Mouse (Mus musculus): ENCODE results near the gene Gm21964. TPM values are rescaled to one million over a fixed set of nuclear protein-coding genes. Genes with fewer than 3 reads are reported as not detected.

Gene Gm21964
- not detected for total RNA-seq (2021)
- long read RNA-seq, experiment 1, result 0 reads
- long read RNA-seq, experiment 2, result 0 reads

DNA sequence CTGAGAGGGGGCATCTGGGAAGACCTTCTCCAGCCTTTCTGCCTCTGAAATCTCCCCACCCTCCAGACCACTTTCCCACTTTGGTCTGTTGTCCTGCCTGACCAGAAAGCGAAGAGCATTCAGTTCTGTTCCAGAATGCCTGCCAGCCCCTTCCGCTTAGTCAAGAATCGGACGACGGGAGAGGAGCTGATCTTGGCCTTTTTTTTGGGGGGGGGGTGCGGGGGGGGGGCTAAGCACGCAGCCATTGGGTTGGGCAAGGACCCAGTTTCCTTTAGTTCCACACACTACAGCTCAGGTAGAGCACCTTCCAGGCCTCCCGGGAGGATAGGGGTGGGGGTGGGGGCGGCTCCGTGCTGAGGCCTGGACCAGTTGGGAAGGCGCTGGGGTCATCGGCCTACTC, at the start of gene Gm21964:
Gm21964 (plus strand) TSS at position 301 of the 400 bp plus-strand sequence.
- no peak for DNase-seq (ENCODE audit: low spot score in 2 of 2)

DNA sequence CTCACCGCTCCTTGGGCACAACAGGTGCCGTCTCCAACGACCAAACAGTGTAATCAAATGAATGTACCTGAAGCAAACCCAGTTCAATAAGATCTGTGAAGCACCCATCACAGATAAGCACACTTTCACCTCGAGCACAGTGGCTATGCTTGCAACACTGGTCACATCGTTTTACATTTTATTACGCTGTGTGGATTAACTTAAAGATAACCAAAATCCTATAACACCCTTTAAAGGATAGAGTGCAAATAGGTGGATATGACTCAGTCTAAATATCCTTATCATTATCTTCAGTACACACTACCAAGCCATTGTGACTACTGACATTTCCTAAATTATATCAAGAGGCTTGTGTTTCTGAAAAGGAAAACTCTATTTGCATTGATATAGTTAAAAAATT, 49.8 kb upstream of the Gm21964 start:
- no peak for DNase-seq (ENCODE audit: low spot score in 2 of 2)

GRCm38 (mm10) chr8:110058207-110058606, 42.8 kb upstream of the Gm21964 start:
- DNase-seq (ENCODE audit: low spot score in 2 of 2), result no peak

GRCm38 (mm10) chr8:110064161-110064560, 36.8 kb upstream of the Gm21964 start:
- no peak for DNase-seq (ENCODE audit: low spot score in 2 of 2)

- DNase-seq (ENCODE audit: low spot score in 2 of 2), result no peak
Observed at GRCm38 (mm10) chr8:110064606-110065365, 36.2 kb upstream of the Gm21964 start.

- no peak for DNase-seq (ENCODE audit: low spot score in 2 of 2)
Observed at GRCm38 (mm10) chr8:110065676-110066075, 35.3 kb upstream of the Gm21964 start.

- no peak for DNase-seq (ENCODE audit: low spot score in 2 of 2)
Observed at GRCm38 (mm10) chr8:110069706-110070105, 31.3 kb upstream of the Gm21964 start.

DNA sequence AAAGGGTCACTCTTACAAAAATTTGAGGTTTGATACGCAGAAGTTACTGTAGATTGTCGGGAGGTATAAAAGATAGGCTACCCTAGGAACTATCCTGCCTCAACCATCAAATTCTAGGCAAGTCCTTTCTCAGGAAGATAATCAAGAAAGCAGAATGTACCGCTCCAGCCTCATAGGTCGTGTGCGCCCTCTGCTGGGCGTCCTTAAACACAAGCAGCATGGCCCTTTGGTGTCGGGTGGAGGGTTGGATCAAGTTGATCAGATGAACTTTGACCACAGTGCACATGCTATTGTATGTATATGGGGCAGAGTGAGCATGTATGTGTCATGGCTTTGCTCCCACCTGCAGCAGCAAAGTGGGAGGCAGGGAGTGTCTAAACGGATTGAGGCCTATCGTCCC, 29.4 kb upstream of the Gm21964 start:
- peak in 1 of 2 experiments; percentile 25 for DNase-seq (ENCODE audit: low spot score in 2 of 2)

DNA sequence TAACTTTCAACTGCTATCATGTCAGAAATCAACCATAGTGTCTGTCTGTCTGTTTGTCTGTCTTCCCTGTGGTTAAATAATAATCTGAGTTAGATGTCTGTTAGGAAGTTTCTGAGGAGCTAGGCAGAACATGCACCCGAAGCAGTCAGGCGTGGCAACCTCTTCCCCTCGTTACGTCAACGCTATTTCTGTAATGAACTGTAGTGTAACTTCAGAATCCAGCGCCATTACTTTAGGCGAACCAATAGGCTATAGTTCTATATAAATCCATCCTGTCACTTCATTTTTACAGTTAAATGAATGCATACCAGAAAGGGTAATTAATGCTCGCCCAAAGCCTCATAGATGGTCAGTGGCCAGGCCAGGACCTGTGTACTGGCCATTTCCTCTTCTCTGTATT, 26.5 kb upstream of the Gm21964 start:
- no peak for DNase-seq (ENCODE audit: low spot score in 2 of 2)

DNA sequence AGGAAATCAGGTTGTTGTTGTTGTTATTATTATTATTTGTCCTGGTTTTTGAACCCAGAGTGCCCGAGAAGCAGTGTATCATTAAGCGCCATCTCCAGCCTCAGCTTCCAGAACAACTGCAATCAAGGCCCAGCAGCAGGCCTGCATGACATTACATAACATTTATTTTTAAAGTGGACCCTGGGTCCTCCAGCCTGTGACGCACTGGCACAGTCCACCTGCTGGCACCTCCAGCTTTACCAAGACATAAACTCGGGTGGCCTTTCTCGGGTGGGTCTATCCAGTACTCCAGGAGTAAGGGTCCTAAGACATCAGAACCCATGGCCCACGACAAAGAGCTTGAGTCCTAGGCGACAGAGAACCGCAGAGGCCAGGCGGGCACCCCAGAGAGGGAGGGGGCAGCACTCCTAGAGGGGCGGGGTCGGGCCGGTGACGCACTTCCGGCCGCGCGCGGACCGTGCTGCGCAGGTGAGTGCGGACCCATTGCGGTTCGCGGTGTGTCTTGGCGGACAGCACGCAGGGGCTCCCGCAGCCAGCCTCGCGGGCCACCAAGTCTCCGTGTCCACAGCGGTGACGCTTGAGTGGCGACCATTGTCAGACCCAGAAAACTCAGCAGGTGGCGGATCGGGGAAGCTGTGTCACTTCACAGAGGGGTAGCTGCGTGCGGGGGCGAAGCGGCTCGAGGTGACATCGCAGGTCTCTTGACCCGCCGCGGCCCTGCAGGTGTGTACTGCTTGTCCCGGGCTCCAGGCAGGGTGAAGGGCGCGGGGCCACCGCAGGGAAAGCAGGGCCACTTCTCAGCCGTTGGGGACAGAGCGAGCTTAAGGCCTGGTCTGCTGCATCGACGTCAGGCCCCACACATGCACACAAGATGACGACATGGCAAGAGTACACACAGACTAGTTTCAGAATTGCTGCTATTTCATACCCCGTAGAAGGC, 21.5 kb upstream of the Gm21964 start, which contains the start of gene Zfp612:
Zfp612 (plus strand) TSS at position 465 of the 940 bp plus-strand sequence.
- DNase-seq (ENCODE audit: low spot score in 2 of 2), result peak; percentile 18 to 31

GRCm38 (mm10) chr8:110082416-110083105, 18.4 kb upstream of the Gm21964 start:
- DNase-seq (ENCODE audit: low spot score in 2 of 2), result no peak

DNA sequence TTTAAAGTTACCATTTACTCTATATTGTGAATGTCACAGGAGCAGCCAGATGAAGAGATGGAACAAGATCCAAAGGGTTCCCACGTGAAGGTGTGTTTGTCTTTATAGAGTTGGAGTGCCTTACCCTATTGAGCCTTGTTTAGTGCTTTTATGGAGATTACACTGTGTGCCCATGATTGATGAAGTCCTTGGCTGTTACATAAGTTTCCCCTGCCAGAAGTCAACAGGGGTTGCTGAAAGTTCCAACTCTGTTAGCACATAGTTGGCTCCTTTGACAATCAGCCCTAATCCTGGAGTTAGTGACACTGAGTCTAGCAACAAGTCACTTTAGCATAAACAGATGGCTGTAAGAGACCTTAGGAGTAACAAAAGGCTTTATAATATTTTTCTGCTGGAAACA, 9.1 kb upstream of the Gm21964 start:
- DNase-seq (ENCODE audit: low spot score in 2 of 2), result no peak

DNA sequence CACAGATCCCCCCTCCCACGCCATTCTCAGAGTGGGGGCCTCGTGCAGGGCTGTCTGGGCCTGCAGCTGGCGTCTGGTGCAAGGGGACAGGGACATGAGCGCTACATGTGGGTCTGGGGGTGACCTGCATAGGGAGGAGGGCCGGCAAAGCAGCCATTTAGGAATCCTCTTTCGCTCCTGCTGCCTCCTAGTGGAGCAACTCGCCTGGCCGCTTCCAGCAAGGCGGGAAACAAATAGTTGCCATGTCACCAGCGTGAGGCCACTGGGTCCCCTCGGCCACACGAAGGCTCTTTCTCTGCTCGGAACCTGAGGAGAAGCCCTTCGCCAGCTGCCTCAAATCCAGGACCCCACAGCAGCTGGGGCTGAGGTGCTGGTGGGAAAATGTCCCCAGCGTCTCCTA, 669 bp downstream of the Gm21964 start:
- DNase-seq (ENCODE audit: low spot score in 2 of 2), result no peak

- no peak for DNase-seq (ENCODE audit: low spot score in 2 of 2)
Observed at GRCm38 (mm10) chr8:110102653-110103052, 1.6 kb downstream of the Gm21964 start, which contains the start of gene Gm17720. Gene Gm17720 (minus strand): TSS chr8:110102753.

GRCm38 (mm10) chr8:110119715-110120114, 18.7 kb downstream of the Gm21964 start:
- no peak for DNase-seq (ENCODE audit: low spot score in 2 of 2)

- DNase-seq (ENCODE audit: low spot score in 2 of 2), result peak; percentile 39 to 48
Observed at GRCm38 (mm10) chr8:110130537-110130936, 29.5 kb downstream of the Gm21964 start.

DNA sequence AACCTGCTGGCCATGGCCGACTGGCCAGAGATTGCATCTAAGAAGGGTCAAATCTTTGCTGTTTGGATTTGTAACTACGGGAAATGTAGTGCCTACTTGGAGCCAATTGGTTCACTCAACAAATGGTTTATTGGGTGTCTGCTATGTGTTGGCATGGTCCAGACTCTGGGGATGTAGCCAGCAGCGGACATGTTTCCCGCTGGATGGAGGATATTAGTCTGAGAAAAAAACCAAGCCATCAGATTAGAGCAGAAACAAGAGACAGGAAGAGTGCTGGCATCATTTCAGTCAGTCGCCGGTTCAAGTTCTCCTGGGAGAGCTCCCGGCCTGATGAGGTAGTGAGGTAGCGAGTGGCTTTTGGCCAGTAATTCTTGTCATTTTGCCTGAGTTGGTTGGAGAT, 33.2 kb downstream of the Gm21964 start:
- DNase-seq (ENCODE audit: low spot score in 2 of 2), result no peak

- DNase-seq (ENCODE audit: low spot score in 2 of 2), result no peak
Observed at GRCm38 (mm10) chr8:110135515-110135914, 34.5 kb downstream of the Gm21964 start.

GRCm38 (mm10) chr8:110140156-110140555, 39.1 kb downstream of the Gm21964 start:
- DNase-seq (ENCODE audit: low spot score in 2 of 2), result no peak

- DNase-seq (ENCODE audit: low spot score in 2 of 2), result no peak
Observed at GRCm38 (mm10) chr8:110140770-110141169, 39.8 kb downstream of the Gm21964 start.

GRCm38 (mm10) chr8:110145538-110145937, 44.5 kb downstream of the Gm21964 start:
- DNase-seq (ENCODE audit: low spot score in 2 of 2), result no peak

Data from adrenal gland, postnatal 4 days (tissue).